Mouse (Mus musculus) CH12.LX (cell line): ENCODE results near the gene 1600014C23Rik.

ENCODE experiments used
- ETS1 ChIP-seq: conservative IDR thresholded peaks from 2 replicates; pipeline ENCODE4 v1.6.1; 2012; ENCODE audit warnings: low read depth, mild to moderate bottlenecking, inconsistent platforms, low read length, improper control_type of control experiment, moderate library complexity
- NELFE ChIP-seq: IDR thresholded peaks from 2 replicates; pipeline ENCODE4 v1.6.1; 2011; ENCODE audit warnings: low read depth, low read length, improper control_type of control experiment
- POLR2A ChIP-seq: IDR thresholded peaks from 2 replicates; pipeline ENCODE4 v1.6.1; 2011; ENCODE audit warnings: low read depth, mild to moderate bottlenecking, improper control_type of control experiment, low read length
- SIN3A ChIP-seq: IDR thresholded peaks from 2 replicates; pipeline ENCODE4 v1.6.1; 2012; ENCODE audit warnings: low read length, improper control_type of control experiment, inconsistent platforms
- USF1 ChIP-seq: IDR thresholded peaks from 2 replicates; pipeline ENCODE4 v1.6.1; 2014; ENCODE audit warnings: low read depth, mild to moderate bottlenecking, inconsistent platforms, low read length, improper control_type of control experiment

DNA sequence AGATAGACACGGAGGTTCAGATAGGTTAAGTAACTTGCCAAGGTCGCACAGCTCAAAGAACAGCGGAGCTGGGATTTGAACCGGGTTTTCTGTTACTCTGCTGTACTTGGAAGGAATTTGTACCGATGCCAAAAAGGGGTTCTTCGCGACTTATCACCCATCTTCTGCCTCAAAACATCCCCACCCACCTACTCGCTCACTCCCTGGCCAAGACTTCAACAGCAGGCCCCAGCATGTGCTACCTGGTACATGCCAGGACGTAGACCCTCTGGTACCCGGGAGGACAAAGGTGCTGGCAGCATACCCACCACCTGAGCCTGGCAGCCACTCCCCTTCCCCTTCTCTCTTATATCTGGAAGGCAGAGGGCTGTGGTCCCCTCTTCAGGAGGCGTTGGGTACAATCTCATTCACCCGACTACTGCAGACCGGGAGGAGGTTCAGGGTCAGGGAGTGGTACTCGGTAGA, 48.9 kb downstream of the 1600014C23Rik start:
- TF ChIP-seq POLR2A (no peak), USF1 (no peak), NELFE (no peak), SIN3A (no peak), ETS1 (no peak)
